Mouse (Mus musculus) neural tube, embryonic 11.5 days (tissue): ENCODE measurements around the gene Phc3. TPM values are rescaled to one million over a fixed set of nuclear protein-coding genes. Genes with fewer than 3 reads are reported as not detected.

Experiments
- ATAC-seq: fragments of 200-750 bp; cut with Nextera tagmentation; 2 replicates; pipeline ENCODE4 v1.8.0; 2017; ENCODE audit warnings: moderate number of reproducible peaks, mild to moderate bottlenecking, moderate TSS enrichment, moderate library complexity; ENCODE audit not compliant: insufficient read depth, low FRiP score, low TSS enrichment
- DNase-seq: peaks from one replicate; pipeline ENCODE4 v3.0.0-alpha.2; 2015; ENCODE audit warnings: low spot score
- H3K27ac ChIP-seq: fragments of 300-500 bp; sonication (generic); 2 replicates; pipeline ENCODE4 v1.5.1; 2014; ENCODE audit warnings: low read depth, mild to moderate bottlenecking, low read length
- H3K27me3 ChIP-seq: fragments of 300-500 bp; sonication (generic); 2 replicates; pipeline ENCODE4 v1.6.1; 2014; ENCODE audit warnings: mild to moderate bottlenecking, low read length, mixed read lengths; ENCODE audit not compliant: control insufficient read depth, insufficient read depth
- H3K36me3 ChIP-seq: fragments of 300-500 bp; sonication (generic); 2 replicates; pipeline ENCODE4 v1.6.1; 2014; ENCODE audit warnings: mild to moderate bottlenecking, low read length, moderate library complexity, mixed read lengths; ENCODE audit not compliant: control insufficient read depth, insufficient read depth
- H3K4me1 ChIP-seq: fragments of 300-500 bp; sonication (generic); 2 replicates; pipeline ENCODE4 v1.6.1; 2014; ENCODE audit warnings: low read length, mixed read lengths; ENCODE audit not compliant: control insufficient read depth, insufficient read depth
- H3K4me2 ChIP-seq: fragments of 300-500 bp; sonication (generic); 2 replicates; pipeline ENCODE4 v1.6.1; 2014; ENCODE audit warnings: low read depth, mild to moderate bottlenecking, moderate library complexity
- H3K4me3 ChIP-seq: fragments of 300-500 bp; sonication (generic); 2 replicates; pipeline ENCODE4 v1.5.1; 2014; ENCODE audit warnings: low read depth, low read length
- H3K9ac ChIP-seq: fragments of 300-500 bp; sonication (generic); 2 replicates; pipeline ENCODE4 v1.6.1; 2014; ENCODE audit warnings: mild to moderate bottlenecking, low read length
- H3K9me3 ChIP-seq: fragments of 300-500 bp; sonication (generic); 2 replicates; pipeline ENCODE4 v1.6.1; 2016; ENCODE audit warnings: low read length; ENCODE audit not compliant: control insufficient read depth
- WGBS: fragments of 180-500 bp; shearing (Covaris S2); extraction: QIAGEN DNeasy Blood & Tissue Kit; methylation state at CpG from one replicate; pipeline ENCODE4 v1.1.7; 2014; 5-methylcytosine and 5-hydroxymethylcytosine counted together
- polyA plus RNA-seq: library from polyadenylated mRNA; unstranded; fragments of >200 nt; fragmentation: Nextera tagmentation; extraction: Ambion mirVana; gene quantifications from 2 replicates; pipeline ENCODE4 v1.2.1, GENCODE M21; 2014

The Phc3 gene
- polyA plus RNA-seq, 1 experiment from 2014 or later, result 5.2 TPM

- Histone ChIP-seq H3K27ac (no peak overlapping the region), H3K27me3 (no peaks in the 10 kb centered on the region), H3K4me3 (no peak overlapping the region), H3K9ac (no peak overlapping the region), H3K4me1 (no peaks in the 10 kb centered on the region), H3K9me3 (no peaks in the 10 kb centered on the region), H3K36me3 (peaks cover 2% of the 10 kb centered on the region), H3K4me2 (no peak overlapping the region)
- DNase-seq, result no peak
- no peak for ATAC-seq
- 89% methylated on average over 4 of the region's 4 CpGs for WGBS
These were observed 52.1 kb downstream of the Phc3 start for GRCm38 (mm10) chr3:30917160-30917559.

- ATAC-seq (no peak), DNase-seq (no peak)
- H3K4me2 ChIP-seq, result no peak overlapping the region
- 0 out of 2 replicates have a peak, but pooled peaks cover 2% of the 10 kb centered on the region for H3K36me3 ChIP-seq
- H3K9ac ChIP-seq, result no peak overlapping the region
- 89% methylated on average over 1 of the region's 1 CpGs for WGBS
- H3K9me3 ChIP-seq, result no peaks in the 10 kb centered on the region
- H3K4me1 ChIP-seq, result no peaks in the 10 kb centered on the region
- H3K27ac ChIP-seq, result no peak overlapping the region
- H3K27me3 ChIP-seq, result no peaks in the 10 kb centered on the region
- no peak overlapping the region for H3K4me3 ChIP-seq
These were observed 64.6 kb downstream of the Phc3 start for GRCm38 (mm10) chr3:30904658-30905057.

- no peaks in the 10 kb centered on the region for H3K9me3 ChIP-seq
- no peaks in the 10 kb centered on the region for H3K4me1 ChIP-seq
- 95% methylated on average over 8 of the region's 8 CpGs for WGBS
- no peak for ATAC-seq
- H3K27ac ChIP-seq, result no peak overlapping the region
- no peak overlapping the region for H3K4me3 ChIP-seq
- no peak overlapping the region for H3K4me2 ChIP-seq
- H3K9ac ChIP-seq, result no peak overlapping the region
- no peak for DNase-seq
- peaks cover 4% of the 10 kb centered on the region for H3K36me3 ChIP-seq
- no peaks in the 10 kb centered on the region for H3K27me3 ChIP-seq
These were observed 69.8 kb downstream of the Phc3 start for GRCm38 (mm10) chr3:30899407-30899806.

- no peak overlapping the region for H3K4me3 ChIP-seq
- no peak overlapping the region for H3K9ac ChIP-seq
- ATAC-seq (no peak), DNase-seq (no peak)
- no peaks in the 10 kb centered on the region for H3K27me3 ChIP-seq
- H3K9me3 ChIP-seq, result no peaks in the 10 kb centered on the region
- peaks cover 4% of the 10 kb centered on the region for H3K36me3 ChIP-seq
- H3K4me2 ChIP-seq, result no peak overlapping the region
- 86% methylated on average over 5 of the region's 5 CpGs for WGBS
- no peaks in the 10 kb centered on the region for H3K4me1 ChIP-seq
- no peak overlapping the region for H3K27ac ChIP-seq
These were observed 72.5 kb downstream of the Phc3 start for GRCm38 (mm10) chr3:30896721-30897120.

- 33% methylated on average over 1 of the region's 1 CpGs for WGBS
- Histone ChIP-seq H3K4me3 (no peak overlapping the region), H3K36me3 (no peaks in the 10 kb centered on the region), H3K9me3 (no peaks in the 10 kb centered on the region), H3K9ac (no peak overlapping the region), H3K27ac (no peak overlapping the region), H3K4me1 (no peaks in the 10 kb centered on the region), H3K27me3 (no peaks in the 10 kb centered on the region), H3K4me2 (no peak overlapping the region)
- ATAC-seq, result no peak
- DNase-seq, result no peak
These were observed 80.2 kb downstream of the Phc3 start for GRCm38 (mm10) chr3:30889014-30889413.

- Histone ChIP-seq H3K27ac (no peak overlapping the region), H3K9me3 (no peaks in the 10 kb centered on the region), H3K36me3 (no peaks in the 10 kb centered on the region), H3K27me3 (no peaks in the 10 kb centered on the region), H3K9ac (no peak overlapping the region), H3K4me3 (no peak overlapping the region), H3K4me2 (no peak overlapping the region), H3K4me1 (no peaks in the 10 kb centered on the region)
- ATAC-seq (no peak), DNase-seq (no peak)
- WGBS, result 88% methylated on average over 3 of the region's 3 CpGs
These were observed 81.8 kb downstream of the Phc3 start for GRCm38 (mm10) chr3:30887449-30887848.

- no peak for ATAC-seq
- 76% methylated on average over 6 of the region's 6 CpGs for WGBS
- Histone ChIP-seq H3K4me1 (no peaks in the 10 kb centered on the region), H3K9me3 (no peaks in the 10 kb centered on the region), H3K27me3 (no peaks in the 10 kb centered on the region), H3K27ac (no peak overlapping the region), H3K36me3 (no peaks in the 10 kb centered on the region), H3K4me3 (no peak overlapping the region), H3K4me2 (no peak overlapping the region), H3K9ac (no peak overlapping the region)
- DNase-seq, result no peak
These were observed 92.5 kb downstream of the Phc3 start for GRCm38 (mm10) chr3:30876709-30877108.

GRCm38 (mm10) chr3:30869995-30870394, 99.2 kb downstream of the Phc3 start:
- 84% methylated on average over 1 of the region's 1 CpGs for WGBS
- no peak overlapping the region for H3K27ac ChIP-seq
- no peaks in the 10 kb centered on the region for H3K9me3 ChIP-seq
- no peak overlapping the region for H3K4me2 ChIP-seq
- no peak for ATAC-seq
- H3K36me3 ChIP-seq, result no peaks in the 10 kb centered on the region
- no peaks in the 10 kb centered on the region for H3K27me3 ChIP-seq
- no peaks in the 10 kb centered on the region for H3K4me1 ChIP-seq
- DNase-seq, result no peak
- H3K4me3 ChIP-seq, result no peak overlapping the region
- H3K9ac ChIP-seq, result no peak overlapping the region

GRCm38 (mm10) chr3:30868625-30869024, 100.6 kb downstream of the Phc3 start:
- H3K4me1 ChIP-seq, result no peaks in the 10 kb centered on the region
- 82% methylated on average over 5 of the region's 5 CpGs for WGBS

More at GRCm38 (mm10) chr3:30868625-30869024, 100.6 kb downstream of the Phc3 start:
- Histone ChIP-seq H3K27me3 (no peaks in the 10 kb centered on the region), H3K4me2 (no peak overlapping the region), H3K4me3 (no peak overlapping the region), H3K36me3 (no peaks in the 10 kb centered on the region), H3K27ac (no peak overlapping the region), H3K9me3 (no peaks in the 10 kb centered on the region), H3K9ac (no peak overlapping the region)
- ATAC-seq (no peak), DNase-seq (no peak)
